Mouse (Mus musculus): ENCODE measurements around the gene Hilpda. TPM values are rescaled to one million over a fixed set of nuclear protein-coding genes. Genes with fewer than 3 reads are reported as not detected.

The Hilpda gene
- polyA plus RNA-seq, 1 experiment from 2014 or later: 34.9 TPM

DNA sequence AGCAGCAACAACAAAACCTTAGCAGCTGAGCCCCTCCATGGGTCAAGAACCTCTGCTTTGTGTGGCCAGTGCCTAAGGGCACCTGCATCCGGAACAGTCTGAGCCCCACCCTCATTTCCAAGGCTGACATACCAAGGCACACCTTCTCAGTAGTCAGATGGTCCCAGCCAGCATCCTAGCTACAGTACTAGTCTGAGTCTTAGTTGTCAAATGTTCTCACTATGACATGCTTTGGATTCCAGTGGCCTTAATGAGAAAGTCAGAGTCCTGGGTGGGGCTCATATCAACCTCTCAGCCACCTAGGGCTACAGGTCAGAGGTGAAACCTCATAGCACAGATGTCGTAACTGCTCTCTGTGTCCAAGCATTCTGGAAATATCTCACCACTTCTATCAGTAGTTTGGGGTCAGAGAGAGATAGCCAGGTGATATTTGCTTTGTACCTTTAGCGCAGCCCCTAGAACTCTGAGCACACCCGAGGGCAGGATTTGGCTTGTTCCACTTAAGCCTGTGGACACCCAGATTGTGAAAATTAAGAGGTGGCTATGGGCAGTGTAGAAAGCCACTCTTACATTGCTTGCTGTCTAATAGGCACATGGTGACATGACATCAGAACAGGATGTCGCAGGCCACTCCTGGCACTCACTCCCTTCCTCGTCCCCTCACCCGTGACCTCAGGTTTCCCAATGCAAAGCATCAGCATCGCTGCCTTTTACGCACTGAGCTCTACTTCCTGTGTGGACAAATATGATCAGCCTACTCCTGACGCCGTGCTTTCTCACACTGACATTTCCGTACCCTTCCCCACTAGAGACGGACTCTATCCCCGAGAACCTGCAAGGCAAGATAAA lies 26.8 kb upstream of the Hilpda start:
- 57% methylated on average over 14 of the region's 14 CpGs for WGBS

GRCm38 (mm10) chr6:29246183-29246582 lies 26.1 kb upstream of the Hilpda start:
- H3K4me1 ChIP-seq (ENCODE audit: insufficient read depth, low read length): no peaks in the 10 kb centered on the region
- H3K9ac ChIP-seq (replicated peaks; ENCODE audit: low read length): no peak overlapping the region
- no peaks in the 10 kb centered on the region for H3K36me3 ChIP-seq (ENCODE audit: insufficient read depth, low read length)
- WGBS: 73% methylated on average over 3 of the region's 3 CpGs
- H3K4me2 ChIP-seq (replicated peaks; ENCODE audit: low read depth, low read length): no peak overlapping the region
- H3K9me3 ChIP-seq (ENCODE audit: low read length): no peaks in the 10 kb centered on the region
- H3K27ac ChIP-seq (ENCODE audit: low read length): no peak overlapping the region
- H3K4me3 ChIP-seq (ENCODE audit: low read length): no peak overlapping the region
- H3K27me3 ChIP-seq (ENCODE audit: insufficient read depth, low read length): no peaks in the 10 kb centered on the region
- no peak for ATAC-seq (ENCODE audit: low FRiP score, low TSS enrichment)

More for the DNA sequence above, 26.8 kb upstream of the Hilpda start:
- H3K9me3 ChIP-seq (ENCODE audit: low read length): no peaks in the 10 kb centered on the region
- no peaks in the 10 kb centered on the region for H3K27me3 ChIP-seq (ENCODE audit: insufficient read depth, low read length)
- H3K4me2 ChIP-seq (replicated peaks; ENCODE audit: low read depth, low read length): no peak overlapping the region
- H3K4me1 ChIP-seq (ENCODE audit: insufficient read depth, low read length): no peaks in the 10 kb centered on the region
- H3K27ac ChIP-seq (ENCODE audit: low read length): no peak overlapping the region
- ATAC-seq (ENCODE audit: low FRiP score, low TSS enrichment): no peak
- H3K36me3 ChIP-seq (ENCODE audit: insufficient read depth, low read length): no peaks in the 10 kb centered on the region
- no peak overlapping the region for H3K4me3 ChIP-seq (ENCODE audit: low read length)
- H3K9ac ChIP-seq (replicated peaks; ENCODE audit: low read length): no peak overlapping the region

GRCm38 (mm10) chr6:29246585-29246984 lies 25.7 kb upstream of the Hilpda start:
- Histone ChIP-seq H3K9me3 (ENCODE audit: low read length) (no peaks in the 10 kb centered on the region), H3K4me2 (replicated peaks; ENCODE audit: low read depth, low read length) (no peak overlapping the region), H3K27me3 (ENCODE audit: insufficient read depth, low read length) (no peaks in the 10 kb centered on the region), H3K27ac (ENCODE audit: low read length) (no peak overlapping the region), H3K36me3 (ENCODE audit: insufficient read depth, low read length) (no peaks in the 10 kb centered on the region), H3K4me3 (ENCODE audit: low read length) (no peak overlapping the region), H3K9ac (replicated peaks; ENCODE audit: low read length) (no peak overlapping the region), H3K4me1 (ENCODE audit: insufficient read depth, low read length) (no peaks in the 10 kb centered on the region)
- ATAC-seq (ENCODE audit: low FRiP score, low TSS enrichment): no peak
- WGBS: 56% methylated on average over 5 of the region's 5 CpGs

DNA sequence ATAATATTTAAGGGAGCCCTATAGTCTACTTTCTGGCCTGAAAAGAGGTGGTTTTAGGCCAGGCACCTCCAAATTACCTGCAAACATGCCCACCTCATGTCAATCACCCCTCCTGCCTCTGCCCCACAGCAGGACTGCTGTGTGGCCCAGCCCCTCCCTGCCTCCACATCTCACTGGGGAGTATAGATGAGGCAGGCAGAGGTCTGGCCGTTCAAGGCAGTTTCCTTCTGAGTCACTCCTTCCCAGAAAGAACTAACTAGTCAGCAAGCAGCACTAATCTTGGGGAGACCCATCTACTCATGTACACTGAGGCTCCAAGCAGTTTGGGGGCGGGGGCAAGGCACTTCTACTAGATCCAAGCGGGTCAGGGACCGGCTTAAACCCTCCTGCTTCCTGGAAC lies 25.2 kb upstream of the Hilpda start:
- WGBS: 43% methylated on average over 4 of the region's 4 CpGs
- H3K9ac ChIP-seq (replicated peaks; ENCODE audit: low read length): no peak overlapping the region

GRCm38 (mm10) chr6:29259418-29259817 lies 12.9 kb upstream of the Hilpda start:
- Histone ChIP-seq H3K27ac (ENCODE audit: low read length) (no peak overlapping the region), H3K36me3 (ENCODE audit: insufficient read depth, low read length) (no peaks in the 10 kb centered on the region), H3K4me1 (ENCODE audit: insufficient read depth, low read length) (no peaks in the 10 kb centered on the region), H3K4me3 (ENCODE audit: low read length) (no peak overlapping the region), H3K9ac (replicated peaks; ENCODE audit: low read length) (no peak overlapping the region), H3K4me2 (replicated peaks; ENCODE audit: low read depth, low read length) (no peak overlapping the region), H3K9me3 (ENCODE audit: low read length) (no peaks in the 10 kb centered on the region), H3K27me3 (ENCODE audit: insufficient read depth, low read length) (no peaks in the 10 kb centered on the region)
- 68% methylated on average over 1 of the region's 1 CpGs for WGBS
- ATAC-seq (ENCODE audit: low FRiP score, low TSS enrichment): no peak

More for the DNA sequence above, 25.2 kb upstream of the Hilpda start:
- ATAC-seq (ENCODE audit: low FRiP score, low TSS enrichment): no peak
- Histone ChIP-seq H3K4me3 (ENCODE audit: low read length) (no peak overlapping the region), H3K9me3 (ENCODE audit: low read length) (no peaks in the 10 kb centered on the region), H3K4me1 (ENCODE audit: insufficient read depth, low read length) (no peaks in the 10 kb centered on the region), H3K36me3 (ENCODE audit: insufficient read depth, low read length) (no peaks in the 10 kb centered on the region), H3K27ac (ENCODE audit: low read length) (no peak overlapping the region), H3K27me3 (ENCODE audit: insufficient read depth, low read length) (no peaks in the 10 kb centered on the region), H3K4me2 (replicated peaks; ENCODE audit: low read depth, low read length) (no peak overlapping the region)

GRCm38 (mm10) chr6:29261831-29262230 lies 10.5 kb upstream of the Hilpda start:
- no peak for ATAC-seq (ENCODE audit: low FRiP score, low TSS enrichment)
- no peak overlapping the region for H3K9ac ChIP-seq (replicated peaks; ENCODE audit: low read length)
- H3K4me2 ChIP-seq (replicated peaks; ENCODE audit: low read depth, low read length): no peak overlapping the region
- no peaks in the 10 kb centered on the region for H3K9me3 ChIP-seq (ENCODE audit: low read length)
- 73% methylated on average over 5 of the region's 5 CpGs for WGBS
- H3K4me1 ChIP-seq (ENCODE audit: insufficient read depth, low read length): no peaks in the 10 kb centered on the region
- no peak overlapping the region for H3K27ac ChIP-seq (ENCODE audit: low read length)
- no peaks in the 10 kb centered on the region for H3K36me3 ChIP-seq (ENCODE audit: insufficient read depth, low read length)
- H3K4me3 ChIP-seq (ENCODE audit: low read length): no peak overlapping the region
- H3K27me3 ChIP-seq (ENCODE audit: insufficient read depth, low read length): no peaks in the 10 kb centered on the region

GRCm38 (mm10) chr6:29263650-29264455 lies 8.4 kb upstream of the Hilpda start:
- Histone ChIP-seq H3K9me3 (ENCODE audit: low read length) (no peaks in the 10 kb centered on the region), H3K4me2 (replicated peaks; ENCODE audit: low read depth, low read length) (no peak overlapping the region), H3K9ac (replicated peaks; ENCODE audit: low read length) (no peak overlapping the region), H3K36me3 (ENCODE audit: insufficient read depth, low read length) (no peaks in the 10 kb centered on the region), H3K27ac (ENCODE audit: low read length) (no peak overlapping the region), H3K4me1 (ENCODE audit: insufficient read depth, low read length) (no peaks in the 10 kb centered on the region), H3K4me3 (ENCODE audit: low read length) (no peak overlapping the region), H3K27me3 (ENCODE audit: insufficient read depth, low read length) (no peaks in the 10 kb centered on the region)
- 70% methylated on average over 6 of the region's 6 CpGs for WGBS
- no peak for ATAC-seq (ENCODE audit: low FRiP score, low TSS enrichment)

DNA sequence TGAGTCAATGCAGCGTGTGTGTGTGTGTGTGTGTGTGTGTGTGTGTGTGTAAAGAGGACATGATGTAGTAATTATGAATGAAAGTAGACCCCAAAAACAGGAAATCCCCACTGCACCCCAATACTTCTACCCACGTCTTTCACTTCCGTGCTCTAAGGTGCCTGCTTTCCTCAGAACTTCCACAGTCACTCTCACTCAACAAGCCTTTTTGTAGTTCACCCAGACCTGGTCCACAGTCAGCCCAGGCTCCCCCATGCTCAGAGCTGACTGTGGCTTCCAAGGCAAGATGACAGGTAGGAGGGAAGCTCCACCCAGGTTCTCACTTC lies 7.9 kb upstream of the Hilpda start:
- no peak for ATAC-seq (ENCODE audit: low FRiP score, low TSS enrichment)
- no peaks in the 10 kb centered on the region for H3K9me3 ChIP-seq (ENCODE audit: low read length)
- H3K9ac ChIP-seq (replicated peaks; ENCODE audit: low read length): no peak overlapping the region
- H3K36me3 ChIP-seq (ENCODE audit: insufficient read depth, low read length): no peaks in the 10 kb centered on the region
- H3K4me3 ChIP-seq (ENCODE audit: low read length): no peak overlapping the region
- H3K27ac ChIP-seq (ENCODE audit: low read length): no peak overlapping the region
- H3K27me3 ChIP-seq (ENCODE audit: insufficient read depth, low read length): no peaks in the 10 kb centered on the region
- WGBS: 88% methylated on average over 3 of the region's 3 CpGs
- no peak overlapping the region for H3K4me2 ChIP-seq (replicated peaks; ENCODE audit: low read depth, low read length)
- no peaks in the 10 kb centered on the region for H3K4me1 ChIP-seq (ENCODE audit: insufficient read depth, low read length)

- H3K27ac ChIP-seq (ENCODE audit: low read length): no peak overlapping the region
- H3K36me3 ChIP-seq (ENCODE audit: insufficient read depth, low read length): no peaks in the 10 kb centered on the region
- no peak overlapping the region for H3K4me3 ChIP-seq (ENCODE audit: low read length)
- H3K27me3 ChIP-seq (ENCODE audit: insufficient read depth, low read length): no peaks in the 10 kb centered on the region; the same call in 1 of the 2 replicates
- WGBS: 21% methylated on average over 4 of the region's 4 CpGs
- H3K4me1 ChIP-seq (ENCODE audit: insufficient read depth, low read length): peaks cover 8% of the 10 kb centered on the region
- ATAC-seq (ENCODE audit: low FRiP score, low TSS enrichment): no peak
- H3K9ac ChIP-seq (replicated peaks; ENCODE audit: low read length): no peak overlapping the region
- H3K9me3 ChIP-seq (ENCODE audit: low read length): no peaks in the 10 kb centered on the region
- no peak overlapping the region for H3K4me2 ChIP-seq (replicated peaks; ENCODE audit: low read depth, low read length)
Observed at GRCm38 (mm10) chr6:29266936-29267335, 5.4 kb upstream of the Hilpda start.

Data from kidney, embryonic 16.5 days (tissue).